Mouse (Mus musculus): ENCODE results near the gene Galns.

Galns gene

GRCm38 (mm10) chr8:122568881-122569309, 42.4 kb downstream of the Galns start:
- DNase-seq (ENCODE audit: low read depth, low spot score), result no peak

- DNase-seq (ENCODE audit: low read depth, low spot score), result no peak
These were observed 43.2 kb downstream of the Galns start for GRCm38 (mm10) chr8:122568109-122568504.

GRCm38 (mm10) chr8:122567361-122568108, 43.7 kb downstream of the Galns start, which contains the start of gene Cdt1:
Cdt1 (plus strand) TSS chr8:122568015.
- peak; percentile 87 for DNase-seq (ENCODE audit: low read depth, low spot score)

- no peak for DNase-seq (ENCODE audit: low read depth, low spot score)
These were observed 44.5 kb downstream of the Galns start for GRCm38 (mm10) chr8:122566766-122567165.

GRCm38 (mm10) chr8:122564363-122565352, 46.6 kb downstream of the Galns start:
- no peak for DNase-seq (ENCODE audit: low read depth, low spot score)

- no peak for DNase-seq (ENCODE audit: low read depth, low spot score)
These were observed 50.1 kb downstream of the Galns start for GRCm38 (mm10) chr8:122561199-122561598.

GRCm38 (mm10) chr8:122558671-122559349, 52.5 kb downstream of the Galns start:
- no peak for DNase-seq (ENCODE audit: low read depth, low spot score)

- no peak for DNase-seq (ENCODE audit: low read depth, low spot score)
These were observed 53.8 kb downstream of the Galns start for GRCm38 (mm10) chr8:122557248-122558038.

GRCm38 (mm10) chr8:122556030-122557009, 54.9 kb downstream of the Galns start:
- no peak for DNase-seq (ENCODE audit: low read depth, low spot score)

GRCm38 (mm10) chr8:122554786-122555185, 56.5 kb downstream of the Galns start:
- DNase-seq (ENCODE audit: low read depth, low spot score), result no peak

GRCm38 (mm10) chr8:122551265-122552051, 59.8 kb downstream of the Galns start, which contains the start of gene Piezo1:
Piezo1 (minus strand) TSS chr8:122551329.
- DNase-seq (ENCODE audit: low read depth, low spot score), result peak; percentile 81

GRCm38 (mm10) chr8:122550995-122551264, 60.3 kb downstream of the Galns start:
- no peak for DNase-seq (ENCODE audit: low read depth, low spot score)

GRCm38 (mm10) chr8:122550234-122550994, 60.8 kb downstream of the Galns start:
- no peak for DNase-seq (ENCODE audit: low read depth, low spot score)

GRCm38 (mm10) chr8:122548891-122549439, 62.3 kb downstream of the Galns start:
- no peak for DNase-seq (ENCODE audit: low read depth, low spot score)

- no peak for DNase-seq (ENCODE audit: low read depth, low spot score)
These were observed 62.9 kb downstream of the Galns start for GRCm38 (mm10) chr8:122548331-122548730.

GRCm38 (mm10) chr8:122547815-122548214, 63.4 kb downstream of the Galns start:
- no peak for DNase-seq (ENCODE audit: low read depth, low spot score)

- no peak for DNase-seq (ENCODE audit: low read depth, low spot score)
These were observed 64.3 kb downstream of the Galns start for GRCm38 (mm10) chr8:122546811-122547453.
